Mouse (Mus musculus) megakaryocyte-erythroid progenitor cell, adult 5-6 weeks (primary cell): ENCODE measurements around the gene Trpv1. TPM values are rescaled to one million over a fixed set of nuclear protein-coding genes. Genes with fewer than 3 reads are reported as not detected.

Experiments
- ATAC-seq: replicated peaks from 2 replicates; pipeline ENCODE4 v1.8.0; 2016; ENCODE audit warnings: mild to moderate bottlenecking, inconsistent platforms; ENCODE audit not compliant: severe bottlenecking, poor library complexity, low FRiP score, low TSS enrichment
- total RNA-seq, 2 experiments: library from RNA; stranded (forward) in 1 of 2; stranded (reverse) in 1 of 2; fragments of 200-1000, 215-1000 nt in 1 of 2; fragments of >200 nt in 1 of 2; fragmentation: Nextera tagmentation in 1 of 2; gene quantifications; 2 replicates each; pipeline ENCODE4 v1.2.3; 2014 to 2017

Gene Trpv1
- total RNA-seq, 2 experiments from 2014 or later, result not detected

- ATAC-seq, result no peak
Observed at GRCm38 (mm10) chr11:73230081-73230480, 4.0 kb upstream of the Trpv1 start.

GRCm38 (mm10) chr11:73232513-73232912 is 1.6 kb upstream of the Trpv1 start:
- no peak for ATAC-seq

DNA sequence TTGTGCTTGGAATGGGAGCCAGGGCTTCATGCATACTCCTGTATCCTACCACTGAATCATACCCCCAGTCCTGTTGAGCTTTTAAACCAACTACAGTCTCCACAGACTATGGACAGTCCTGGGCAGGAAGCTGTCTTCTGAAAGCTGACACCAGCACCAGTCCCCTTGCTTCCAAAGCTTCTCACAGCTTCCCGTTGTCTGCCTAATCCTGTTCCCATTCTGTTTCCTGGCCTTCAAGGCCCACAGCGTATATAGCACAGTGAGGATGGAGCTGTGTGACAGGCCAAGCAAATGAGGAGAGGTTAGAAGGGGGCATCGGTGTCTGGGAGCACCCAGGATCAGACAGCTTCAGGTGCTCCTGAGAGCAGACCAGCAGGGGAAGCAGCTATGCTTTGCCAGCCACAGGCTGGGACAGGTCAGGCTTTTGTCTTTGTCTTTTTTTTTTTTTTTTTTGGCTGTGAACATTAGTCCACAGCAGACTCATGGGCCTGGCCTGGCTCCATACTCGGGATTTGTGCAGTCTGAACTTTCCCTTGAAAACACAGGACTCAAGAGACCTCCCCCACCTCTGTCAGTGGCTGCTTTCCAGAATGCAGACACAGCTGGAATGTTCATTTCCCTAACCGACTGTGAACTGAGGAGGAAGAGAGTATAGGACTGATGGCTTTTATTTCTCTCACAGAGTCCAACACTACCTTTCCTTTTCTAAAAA is 2.1 kb downstream of the Trpv1 start:
- ATAC-seq, result no peak

- no peak for ATAC-seq
Observed at GRCm38 (mm10) chr11:73236731-73237130, 2.6 kb downstream of the Trpv1 start.

DNA sequence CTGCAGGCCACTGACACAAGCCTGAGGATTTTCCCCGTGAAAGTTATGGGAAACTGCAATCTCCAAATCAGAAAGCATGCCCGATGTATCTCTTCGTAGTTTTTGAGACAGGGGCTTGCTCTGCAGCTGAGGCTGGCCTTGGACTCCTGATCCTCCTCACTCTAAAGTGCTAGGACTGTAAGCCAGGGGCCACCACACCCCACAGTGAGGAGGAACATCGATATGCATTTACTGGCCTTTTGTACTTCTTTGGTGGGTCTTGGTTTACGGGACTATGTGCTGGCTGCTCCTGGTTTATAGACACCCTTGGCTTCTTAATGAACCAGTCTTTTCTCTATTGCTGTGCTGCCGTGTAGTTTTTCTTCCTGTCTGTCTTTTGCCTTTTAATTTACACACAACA is 8.1 kb downstream of the Trpv1 start:
- no peak for ATAC-seq

GRCm38 (mm10) chr11:73242777-73243176 is 8.7 kb downstream of the Trpv1 start:
- ATAC-seq, result no peak

DNA sequence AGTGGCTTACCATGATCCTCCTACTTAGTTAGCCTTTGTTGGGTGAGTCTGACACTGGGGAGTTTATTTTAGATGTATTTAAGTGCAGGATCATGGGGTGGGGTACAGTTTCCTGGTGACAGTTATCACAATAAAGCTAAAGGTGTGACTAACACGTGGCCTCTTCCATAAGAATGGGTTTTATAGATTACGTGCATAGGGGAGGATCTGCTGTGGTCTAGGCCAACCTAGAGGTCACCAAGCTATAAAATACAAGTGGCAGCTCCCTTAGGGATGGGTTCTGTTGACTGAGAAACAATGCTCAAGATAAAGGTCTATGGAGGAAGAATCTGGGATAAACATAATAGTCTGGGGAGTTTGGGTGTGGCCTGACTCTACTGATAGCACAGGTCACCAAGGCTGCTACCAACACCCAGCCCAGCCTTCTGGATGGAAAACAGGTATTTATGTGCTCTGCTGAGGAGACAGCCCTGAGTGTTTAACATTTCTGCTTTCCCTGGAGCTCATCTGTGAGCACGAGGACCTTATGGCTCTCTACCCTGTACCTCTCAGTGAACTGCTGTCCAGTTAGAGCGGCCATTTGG is 23.4 kb downstream of the Trpv1 start:
- ATAC-seq, result no peak

- no peak for ATAC-seq
Observed at GRCm38 (mm10) chr11:73258664-73259063, 24.6 kb downstream of the Trpv1 start.

GRCm38 (mm10) chr11:73260457-73260856 is 26.4 kb downstream of the Trpv1 start:
- ATAC-seq, result no peak

GRCm38 (mm10) chr11:73261385-73261784 is 27.3 kb downstream of the Trpv1 start:
- no peak for ATAC-seq

DNA sequence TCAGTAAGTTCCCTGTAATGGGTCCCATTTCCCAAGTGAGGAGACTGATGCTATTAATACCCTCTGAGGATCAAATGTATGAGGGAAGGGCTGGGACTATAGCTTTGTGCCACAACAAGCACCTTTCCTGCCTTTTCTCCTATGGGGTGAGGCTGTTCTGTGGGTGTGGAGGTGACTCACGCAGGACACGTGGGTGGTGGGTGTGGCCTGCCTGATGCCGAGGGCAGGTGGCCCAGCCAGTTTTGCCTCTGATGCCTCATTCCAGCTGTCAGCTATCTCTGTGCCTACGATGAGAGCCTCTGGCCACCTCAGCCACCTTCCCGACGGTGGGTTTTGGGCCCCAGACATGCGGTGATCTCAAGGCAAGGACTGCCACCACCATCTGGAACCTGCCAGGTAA is 33.2 kb downstream of the Trpv1 start, which contains the start of gene Trpv3:
Gene Trpv3, plus strand, starts transcription at position 122 of the 400 bp plus-strand sequence.
- ATAC-seq, result no peak

- no peak for ATAC-seq
Observed at GRCm38 (mm10) chr11:73274821-73275220, 40.7 kb downstream of the Trpv1 start.

- no peak for ATAC-seq
Observed at GRCm38 (mm10) chr11:73280710-73281109, 46.6 kb downstream of the Trpv1 start.

GRCm38 (mm10) chr11:73281528-73282027 is 47.5 kb downstream of the Trpv1 start:
- ATAC-seq, result peak; percentile 60

DNA sequence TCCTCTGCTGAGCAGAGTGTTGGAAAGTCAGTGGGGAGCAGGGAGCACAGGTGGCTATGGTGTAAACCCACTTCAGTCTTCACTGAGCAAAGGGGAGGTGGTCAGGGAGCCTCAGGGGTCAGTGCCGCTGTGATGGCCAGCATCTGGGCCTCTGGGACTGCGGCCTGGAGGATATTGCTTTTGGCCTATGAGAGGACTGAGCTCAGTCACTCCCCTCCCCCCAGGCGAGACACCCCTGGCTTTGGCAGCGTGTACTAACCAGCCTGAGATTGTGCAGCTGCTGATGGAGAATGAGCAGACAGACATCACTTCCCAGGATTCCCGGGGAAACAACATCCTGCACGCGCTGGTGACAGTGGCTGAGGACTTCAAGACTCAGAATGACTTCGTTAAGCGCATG is 49.3 kb downstream of the Trpv1 start:
- ATAC-seq, result no peak

GRCm38 (mm10) chr11:73283926-73284325 is 49.8 kb downstream of the Trpv1 start:
- ATAC-seq, result no peak

DNA sequence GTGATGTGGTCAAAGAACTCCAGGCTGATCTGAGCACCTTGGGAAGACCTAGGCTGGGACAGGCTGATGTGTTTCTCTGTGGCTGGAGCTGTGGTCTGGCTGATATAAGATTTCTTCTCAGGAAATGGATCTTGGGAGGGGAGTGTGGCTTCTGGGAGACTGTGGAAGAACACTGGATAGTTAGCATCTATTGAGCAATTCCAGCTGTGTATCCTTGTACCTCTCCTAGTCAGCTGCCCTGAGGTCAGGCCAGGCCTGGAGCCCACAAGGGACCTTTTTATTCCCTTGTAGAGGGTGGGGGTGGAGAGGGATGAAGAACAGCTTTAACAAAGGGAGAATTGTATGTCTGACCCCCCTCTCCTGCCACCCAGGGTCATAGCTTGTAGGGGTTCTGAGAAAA is 50.3 kb downstream of the Trpv1 start:
- no peak for ATAC-seq

DNA sequence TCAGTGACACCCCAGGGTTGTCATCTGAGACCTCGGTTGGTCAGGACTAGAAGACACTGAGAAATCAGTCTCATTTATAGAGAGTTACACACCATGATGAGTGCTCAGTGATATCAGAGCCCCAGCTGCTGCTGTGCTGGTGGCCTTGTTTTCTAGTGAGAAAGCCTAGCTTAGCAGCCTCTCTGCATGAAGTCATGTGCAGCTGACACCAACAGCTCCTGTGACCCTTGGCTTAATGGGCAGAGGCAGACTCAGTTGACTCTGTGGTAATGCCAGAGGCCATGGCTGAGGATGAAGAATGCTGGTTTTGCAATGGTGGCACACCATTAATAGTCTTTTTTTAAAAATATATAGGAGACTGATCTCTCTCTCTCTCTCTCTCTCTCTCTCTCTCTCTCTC is 55.5 kb downstream of the Trpv1 start:
- no peak for ATAC-seq

- ATAC-seq, result no peak
Observed at GRCm38 (mm10) chr11:73303123-73303522, 69.0 kb downstream of the Trpv1 start.
